Mouse (Mus musculus): Measurements from ENCODE around the gene Prss16.

Gene Prss16

DNA sequence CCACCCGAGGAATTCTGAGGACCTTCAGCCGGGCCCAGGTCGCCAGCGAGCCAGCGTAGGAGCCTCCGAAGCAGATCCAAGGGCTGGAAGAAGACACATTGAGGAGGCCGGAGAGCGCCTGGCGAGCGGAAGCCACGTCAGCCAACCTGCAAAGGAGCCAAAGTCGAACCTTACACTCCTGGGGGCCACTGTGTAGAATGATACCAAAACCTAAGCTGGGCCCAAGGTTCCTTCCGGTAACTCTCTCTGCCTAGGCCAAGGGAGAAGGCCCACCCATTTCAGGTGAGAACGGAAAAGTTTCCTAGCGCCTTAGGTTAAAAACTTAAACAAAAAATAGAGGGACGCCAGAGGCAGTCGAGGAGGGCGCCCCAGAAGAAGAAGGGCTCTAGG is 2.4 kb downstream of the Prss16 start:
- DNase-seq (ENCODE audit: low spot score): no peak

DNA sequence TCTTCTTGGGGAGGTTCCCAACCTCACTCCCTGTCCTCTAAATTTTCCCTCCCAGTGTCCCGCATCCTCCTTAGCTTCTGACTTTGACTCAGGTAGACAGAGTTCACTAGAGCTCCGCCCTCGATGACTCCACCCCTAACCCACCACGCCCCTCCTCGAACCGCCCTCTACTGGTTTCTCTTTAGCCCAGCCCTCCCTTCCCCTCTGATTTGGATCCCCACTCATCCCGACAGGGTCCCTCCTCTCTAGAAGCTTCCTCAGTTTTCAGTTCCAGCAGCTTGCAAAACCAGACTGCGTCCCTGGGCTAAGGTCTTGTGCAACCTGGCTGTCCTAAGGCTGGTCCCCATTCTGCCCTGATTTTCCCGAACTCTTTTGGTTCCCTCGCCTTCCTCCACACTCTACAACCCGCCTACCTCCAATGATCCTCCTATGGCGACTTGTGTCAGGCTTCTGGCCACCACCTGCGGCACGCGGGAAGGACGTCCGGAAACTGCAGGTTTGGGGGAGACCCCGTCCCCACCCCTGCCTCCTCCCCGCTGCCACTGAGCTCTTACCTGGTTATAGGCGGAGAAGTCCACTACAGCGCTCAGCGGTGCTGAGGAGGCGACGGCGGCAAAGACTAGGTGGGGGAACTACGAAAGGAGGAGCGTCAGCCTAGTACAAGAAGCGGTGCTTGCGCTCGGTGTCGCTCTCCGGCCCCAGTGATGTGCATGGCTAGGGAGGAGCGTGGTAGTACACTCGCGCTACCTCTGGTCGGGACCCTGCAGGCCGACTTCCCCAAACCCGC is 3.0 kb downstream of the Prss16 start:
- DNase-seq (ENCODE audit: low spot score): peak; percentile 61

DNA sequence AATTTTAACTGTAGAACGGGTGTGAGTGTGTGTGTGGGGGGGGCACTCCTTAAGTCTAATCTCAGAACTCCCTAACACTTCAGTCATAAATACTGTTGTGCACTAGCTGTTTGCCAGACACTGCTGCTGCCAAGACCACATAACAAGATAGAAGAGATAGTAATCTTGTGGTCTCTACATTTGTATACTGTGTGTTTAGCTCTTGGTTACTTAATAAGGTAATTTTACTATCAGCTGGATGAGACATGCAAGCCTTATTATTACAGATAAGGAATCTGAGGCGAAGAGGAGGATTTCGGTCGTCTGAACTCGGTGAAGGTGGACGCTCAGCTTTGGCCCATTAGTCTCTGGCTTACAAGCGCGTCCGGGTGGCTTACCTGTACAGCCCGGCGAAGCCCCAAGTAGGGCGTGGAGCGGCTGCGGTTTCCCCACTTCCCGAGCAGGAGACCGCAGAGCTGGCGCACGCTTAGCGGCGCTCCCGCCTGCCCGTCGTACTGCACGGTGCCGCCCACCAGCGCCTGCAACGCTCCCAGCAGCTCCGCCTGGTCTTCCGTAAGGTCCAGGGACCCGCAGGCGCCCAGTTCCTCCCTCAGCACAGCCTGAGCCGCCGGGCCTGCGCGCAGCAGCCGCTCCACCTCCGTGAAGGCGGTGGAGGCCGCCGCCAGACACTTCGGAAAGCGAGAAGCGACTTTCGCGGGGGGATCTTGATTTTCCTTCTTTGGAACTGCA is 3.8 kb downstream of the Prss16 start:
- peak; percentile 58 for DNase-seq (ENCODE audit: low spot score)

DNA sequence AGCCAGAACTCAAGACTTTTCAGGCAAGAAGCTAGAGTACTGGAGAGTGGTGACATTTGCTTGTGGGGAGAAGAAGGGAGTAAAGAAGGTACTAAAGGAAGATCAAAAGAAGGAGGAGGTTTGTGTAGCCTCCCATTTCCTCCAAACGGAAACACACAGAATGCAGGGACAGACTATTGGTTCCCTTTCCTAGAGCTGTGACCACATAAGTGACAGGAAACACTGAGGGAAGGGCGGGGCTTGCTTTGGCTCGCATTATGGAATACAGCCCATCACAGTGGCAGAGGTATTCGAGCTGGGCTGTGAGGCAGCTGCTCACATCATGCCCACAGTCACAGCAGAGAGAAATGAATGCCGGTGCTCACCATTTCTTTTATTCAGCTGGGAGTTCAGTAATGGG is 7.7 kb downstream of the Prss16 start:
- no peak for DNase-seq (ENCODE audit: low spot score)

DNA sequence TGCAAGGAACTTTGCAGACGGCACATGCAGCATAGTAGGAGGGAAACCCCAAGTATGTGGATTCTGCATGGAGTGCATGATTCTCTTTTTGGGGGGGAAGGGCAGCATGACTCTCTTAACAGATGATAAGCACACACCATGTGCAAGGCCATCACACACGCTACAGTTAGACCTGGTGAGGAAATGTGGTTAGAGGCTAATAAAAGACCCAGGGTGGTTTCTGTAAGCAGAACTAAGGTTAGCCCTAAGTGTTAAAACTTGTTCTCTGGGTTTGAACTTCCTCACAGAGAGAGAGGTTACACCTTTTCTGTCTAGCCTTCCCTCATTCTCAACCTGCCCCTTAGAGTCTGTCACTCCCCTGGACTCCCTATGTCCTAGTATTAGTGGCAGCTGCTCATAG is 8.2 kb downstream of the Prss16 start:
- DNase-seq (ENCODE audit: low spot score): no peak

DNA sequence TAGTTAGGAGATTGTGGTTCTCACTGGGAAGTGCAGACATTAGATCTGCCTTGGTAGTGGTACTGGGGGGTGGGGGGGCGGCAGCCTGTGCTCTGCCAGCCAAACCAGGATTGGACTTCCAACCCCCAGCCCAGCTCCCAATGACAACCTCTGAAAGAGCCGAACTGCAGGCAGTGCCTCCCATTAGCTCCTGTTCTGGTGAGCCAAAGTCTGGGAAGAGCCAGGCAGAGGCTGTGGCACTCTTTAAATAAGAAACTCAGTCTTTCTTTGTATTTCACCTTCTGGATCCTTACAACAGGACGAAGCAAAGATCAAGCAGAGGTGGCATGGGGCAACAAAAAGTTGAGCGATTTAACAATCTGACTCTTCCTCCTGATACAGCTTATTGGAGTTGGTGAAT is 10.4 kb downstream of the Prss16 start:
- no peak for DNase-seq (ENCODE audit: low spot score)

DNA sequence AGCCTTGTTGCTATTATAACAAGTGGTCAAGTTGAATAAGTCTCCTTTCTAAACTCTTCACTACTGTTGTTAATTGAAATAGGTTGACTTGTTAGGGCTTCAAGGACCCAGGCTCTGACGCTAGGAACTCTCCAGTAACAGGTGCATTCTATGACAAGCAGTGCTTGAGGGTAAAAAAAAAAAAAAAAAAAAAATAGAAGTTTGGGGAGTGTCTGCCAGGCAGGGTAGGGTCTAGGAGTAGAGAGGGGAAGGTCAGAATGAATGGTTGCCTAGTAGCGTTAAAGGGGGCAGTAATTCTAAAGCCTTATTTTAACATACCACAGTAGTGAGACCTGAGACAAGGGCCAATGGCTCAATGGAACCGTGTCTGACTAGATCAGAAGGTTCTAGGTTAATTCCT is 11.1 kb downstream of the Prss16 start:
- DNase-seq (ENCODE audit: low spot score): no peak

DNA sequence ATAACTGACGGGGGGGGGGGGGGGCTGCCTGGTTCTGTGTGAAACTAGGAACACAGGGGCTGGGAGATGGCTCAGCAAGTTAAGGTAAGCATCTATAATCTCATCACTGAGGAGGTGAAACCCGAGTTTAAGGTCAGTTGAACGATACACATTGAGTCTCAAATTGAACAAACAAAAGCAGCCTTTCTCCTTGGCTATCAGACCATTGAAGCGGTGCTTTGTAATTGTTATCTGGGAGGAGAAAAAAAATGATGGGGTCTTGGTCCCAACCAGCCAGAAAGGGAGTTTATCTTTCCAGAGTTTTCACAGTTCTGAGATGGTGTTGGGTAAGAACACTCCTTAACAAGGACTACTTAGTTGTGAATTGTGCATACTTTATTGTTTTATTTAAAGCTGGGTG is 11.7 kb downstream of the Prss16 start:
- DNase-seq (ENCODE audit: low spot score): no peak

DNA sequence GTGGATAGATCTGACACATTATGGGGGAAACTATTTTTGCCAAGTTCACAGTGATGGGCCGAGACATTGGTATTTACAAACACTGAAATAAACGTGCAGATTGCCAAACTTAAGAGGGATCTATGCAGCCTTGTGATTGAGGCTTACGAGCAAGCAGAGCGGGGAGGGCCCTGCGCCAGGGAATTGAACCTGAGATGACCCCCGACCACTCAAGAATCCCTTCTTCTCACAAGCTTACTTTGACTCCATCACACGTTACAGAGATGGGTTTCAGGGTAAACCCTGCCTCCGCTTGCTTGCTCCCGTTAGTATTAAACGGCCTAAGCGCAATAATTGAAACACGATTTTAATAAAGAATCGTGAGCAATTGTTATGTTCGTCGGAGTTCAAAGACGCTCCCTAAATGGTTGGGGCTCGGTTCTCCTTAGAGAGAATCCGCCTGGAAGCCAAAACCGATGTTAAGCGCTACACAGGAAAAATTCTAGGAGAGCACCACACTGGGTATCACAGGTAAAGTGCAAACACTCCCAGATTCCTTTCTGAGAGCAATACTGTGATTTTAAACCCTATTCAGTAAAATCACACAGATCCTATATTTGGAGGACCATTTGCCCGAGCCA is 12.2 kb downstream of the Prss16 start:
- DNase-seq (ENCODE audit: low spot score): no peak

DNA sequence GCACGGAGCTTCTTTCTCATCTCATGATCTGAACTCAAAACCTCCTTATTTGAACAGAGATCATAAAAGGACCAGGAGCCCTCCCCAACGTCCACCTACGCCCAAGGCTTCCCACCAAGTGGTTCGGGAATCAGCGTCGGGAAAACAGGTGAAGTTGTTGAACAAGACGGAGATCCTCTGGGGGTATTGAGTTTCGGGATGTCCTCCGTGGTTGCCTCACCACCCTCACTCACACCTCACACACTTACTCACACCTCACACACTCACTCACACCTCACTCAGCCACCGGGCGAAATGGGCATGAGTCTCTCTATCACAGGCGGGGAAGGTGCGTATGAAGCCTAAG is 12.7 kb downstream of the Prss16 start:
- no peak for DNase-seq (ENCODE audit: low spot score)

DNA sequence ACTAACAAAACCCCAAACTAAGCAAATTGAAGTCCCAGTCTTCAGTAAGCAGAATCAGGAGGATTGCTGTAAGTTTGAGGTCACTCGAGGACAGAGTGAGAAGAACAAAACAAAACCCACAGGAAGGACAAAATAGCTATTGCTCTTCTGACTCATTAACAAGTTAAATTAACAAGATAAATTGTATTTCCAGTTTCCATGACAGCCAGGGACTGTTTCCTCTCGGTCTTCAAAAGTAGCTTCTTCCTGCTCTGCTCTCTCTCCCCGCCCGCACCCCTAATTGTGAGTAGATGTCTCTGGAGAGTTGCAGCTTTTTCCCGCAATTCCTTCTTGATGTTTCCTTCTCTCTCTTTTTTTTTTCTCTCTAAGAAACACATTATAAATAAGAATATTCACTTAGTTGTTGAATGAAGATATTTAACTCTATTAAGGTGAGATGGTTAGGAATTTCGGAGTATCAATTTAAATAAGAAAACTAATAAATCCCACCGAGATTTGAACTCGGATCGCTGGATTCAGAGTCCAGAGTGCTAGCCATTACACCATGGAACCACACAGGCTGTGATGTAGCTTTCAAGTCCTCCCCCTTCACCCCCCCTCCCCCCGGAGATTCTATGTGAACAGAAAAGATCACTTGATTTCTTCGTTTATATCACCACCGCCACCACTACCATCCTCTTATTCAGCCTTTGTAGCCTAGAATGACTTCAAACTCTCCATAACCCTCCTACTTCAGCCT is 13.3 kb downstream of the Prss16 start:
- no peak for DNase-seq (ENCODE audit: low spot score)

DNA sequence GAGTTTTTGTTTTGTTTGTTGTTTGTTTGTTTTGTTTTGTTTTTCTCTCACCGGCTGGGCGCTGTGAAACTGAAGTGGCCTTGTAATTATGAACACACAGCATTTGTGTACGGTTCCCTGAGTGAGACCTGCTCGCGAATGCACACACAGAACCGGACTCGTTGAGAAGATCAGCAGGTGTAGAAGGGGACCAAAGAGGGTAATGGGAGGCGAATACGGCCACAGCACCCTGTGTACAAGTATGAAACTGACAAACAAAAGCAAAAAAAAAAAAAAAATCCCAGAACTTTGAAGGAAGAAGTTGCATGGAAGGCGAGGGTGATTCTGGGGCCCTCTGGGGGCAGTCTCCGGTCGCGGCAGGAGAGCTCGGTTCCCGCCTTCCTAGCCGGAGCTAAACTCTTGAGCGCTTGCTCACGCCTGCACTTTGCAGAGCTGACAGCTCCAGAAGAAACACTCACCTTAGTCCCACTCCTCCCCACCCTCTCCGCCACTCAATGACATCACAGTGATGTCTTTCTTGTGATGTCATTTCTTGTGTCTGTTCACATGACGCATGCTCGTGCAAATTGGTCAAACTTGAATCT is 14.1 kb downstream of the Prss16 start:
- DNase-seq (ENCODE audit: low spot score): no peak

DNA sequence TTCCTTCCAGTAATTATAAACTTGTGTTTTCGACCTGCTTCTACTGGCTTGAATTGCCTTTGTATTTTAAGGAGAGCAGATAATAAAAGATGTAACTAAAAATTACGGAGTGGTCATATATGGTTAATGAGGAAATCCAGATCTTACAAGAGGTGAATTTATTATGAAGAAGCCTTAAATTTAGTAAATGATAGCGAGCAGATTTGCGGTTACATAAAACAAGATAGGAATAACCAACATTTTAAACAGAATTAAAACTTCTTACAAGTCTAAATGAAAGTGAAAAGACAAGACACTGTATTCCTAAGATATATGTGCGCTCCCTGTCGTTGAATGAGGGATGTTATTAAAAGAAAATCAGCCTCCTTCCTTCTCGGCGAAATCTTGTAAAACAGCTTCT is 14.6 kb downstream of the Prss16 start:
- no peak for DNase-seq (ENCODE audit: low spot score)

DNA sequence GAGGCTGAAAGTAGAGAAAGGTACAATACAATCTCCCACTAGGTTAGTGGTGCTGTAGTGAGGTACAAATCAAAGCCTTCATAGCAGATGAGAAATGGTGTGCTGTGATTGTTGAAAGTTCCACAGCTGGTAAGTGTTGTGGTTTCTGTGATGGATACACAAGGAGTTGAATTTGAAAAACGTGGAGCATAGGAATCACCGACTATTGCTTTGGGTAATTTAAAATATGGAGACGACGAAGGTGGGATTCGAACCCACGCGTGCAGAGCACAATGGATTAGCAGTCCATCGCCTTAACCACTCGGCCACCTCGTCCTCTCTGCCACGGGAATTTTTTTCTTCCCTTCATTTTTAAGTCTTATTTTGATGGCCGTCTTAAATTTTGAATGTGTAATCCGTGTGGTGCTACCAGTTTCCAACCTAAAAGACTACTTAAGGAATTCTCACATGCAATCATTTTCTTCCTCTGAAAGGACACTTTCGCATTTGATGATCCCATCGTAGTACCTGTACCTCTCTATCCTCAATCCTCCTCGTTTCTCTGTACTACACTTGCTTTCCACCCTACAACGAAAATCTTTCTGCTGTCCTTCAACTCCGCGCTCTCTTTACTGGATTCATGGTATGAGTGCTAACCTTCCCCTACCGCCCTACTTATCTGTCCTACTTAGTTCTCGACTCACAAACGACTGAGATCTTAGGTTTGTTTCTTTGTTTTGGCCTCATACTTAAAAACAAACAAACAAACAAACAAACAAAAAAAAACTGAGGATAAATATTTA is 15.4 kb downstream of the Prss16 start:
- no peak for DNase-seq (ENCODE audit: low spot score)

DNA sequence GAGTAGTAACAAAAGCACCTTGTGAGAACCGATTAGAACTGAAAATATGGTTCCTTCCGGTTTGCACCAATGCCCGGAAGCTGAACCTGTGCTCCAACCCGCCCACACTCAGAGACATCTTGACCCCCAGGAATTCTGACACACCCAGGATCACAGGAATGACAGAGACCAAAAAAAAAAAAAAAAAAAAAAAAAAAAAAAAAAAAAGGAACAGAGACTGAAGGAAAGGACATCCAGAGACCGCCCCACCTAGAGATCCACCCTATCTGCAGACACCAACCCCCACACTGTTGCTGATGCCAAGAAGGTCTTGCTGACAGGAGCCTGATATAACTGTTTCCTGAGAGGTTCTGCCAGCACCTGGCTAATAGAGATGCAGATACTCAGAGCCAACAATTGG is 17.0 kb downstream of the Prss16 start:
- no peak for DNase-seq (ENCODE audit: low spot score)

DNA sequence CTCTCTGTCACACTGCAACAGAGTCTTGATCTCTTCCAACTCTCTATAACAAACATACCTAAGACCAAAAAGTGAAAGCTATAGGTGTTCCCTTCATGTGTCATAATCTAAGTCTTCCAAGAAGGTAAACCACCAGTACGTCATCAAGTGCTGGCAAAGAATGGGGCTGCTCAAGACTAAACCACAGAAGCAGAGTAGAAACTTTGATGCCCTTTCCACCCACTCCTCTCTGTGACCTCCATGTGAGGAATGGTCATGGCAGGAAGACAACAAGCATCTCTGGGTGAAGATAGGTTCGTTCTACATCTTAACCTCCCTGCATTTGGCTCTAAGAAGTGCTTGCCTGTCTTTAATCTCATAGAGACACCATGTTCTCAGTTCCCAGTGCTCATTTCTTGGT is 25.1 kb downstream of the Prss16 start:
- DNase-seq (ENCODE audit: low spot score): no peak

DNA sequence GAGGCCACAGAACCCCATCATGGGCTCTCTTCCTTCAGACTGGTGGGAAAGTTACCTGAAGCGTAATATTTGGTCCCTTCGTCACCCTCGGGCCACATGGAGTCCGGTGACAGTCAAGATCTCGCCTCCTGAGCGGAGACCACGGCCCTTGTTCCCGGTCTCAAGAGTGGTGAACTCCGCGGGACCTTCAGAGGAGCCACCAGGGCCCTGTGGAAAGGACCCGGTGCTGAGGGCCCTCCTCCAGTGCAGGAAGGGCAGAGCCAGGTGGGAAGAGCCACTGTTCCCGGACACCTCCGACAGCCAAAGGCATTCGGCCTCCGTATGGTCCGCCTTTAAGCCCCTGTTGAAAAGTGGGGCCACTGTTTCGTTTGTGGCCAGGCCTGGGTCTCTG is 27.7 kb downstream of the Prss16 start:
- no peak for DNase-seq (ENCODE audit: low spot score)

DNA sequence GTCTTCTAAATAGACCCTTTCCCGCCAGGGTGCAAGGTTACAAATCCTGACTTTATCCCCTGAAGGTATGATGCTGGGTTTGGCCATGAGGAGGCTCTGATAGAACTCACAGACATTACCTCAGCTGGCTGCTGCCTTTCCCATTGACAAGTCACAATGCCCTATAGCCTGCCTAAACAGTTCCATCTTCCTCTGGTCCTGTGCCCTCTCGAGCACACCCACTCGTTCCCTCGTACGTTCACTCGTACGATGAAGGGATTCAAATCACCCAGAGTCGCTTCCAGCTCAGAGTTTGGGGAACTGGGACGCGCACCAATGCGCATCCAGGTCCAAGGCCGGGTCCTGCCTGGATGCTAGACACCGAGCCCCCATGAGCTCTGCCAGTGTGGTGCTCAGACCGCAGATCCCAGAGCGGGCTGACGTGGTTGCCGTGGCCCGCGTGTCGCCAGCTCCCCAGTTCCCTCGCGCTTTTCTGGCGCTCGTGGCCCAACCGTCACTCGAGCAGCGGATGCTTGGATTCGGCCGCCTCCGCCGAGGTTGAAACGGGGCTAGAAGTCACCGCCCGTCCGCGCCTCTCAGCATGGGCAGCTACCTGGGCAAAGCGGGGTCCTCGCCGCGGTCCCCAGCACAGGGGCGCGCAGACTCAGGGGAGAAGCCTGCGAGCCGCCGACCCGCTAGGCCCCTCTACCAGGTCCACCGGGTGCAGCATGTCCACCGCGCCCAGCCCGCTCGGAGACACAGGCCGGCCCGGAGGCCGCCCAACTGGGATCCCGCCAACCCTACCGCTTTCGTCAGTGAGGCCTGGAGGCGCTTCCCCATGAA is 28.4 kb downstream of the Prss16 start, which contains the start of gene Pom121l2:
TSS of gene Pom121l2 (plus strand) at position 214 of the 822 bp plus-strand sequence.
- DNase-seq (ENCODE audit: low spot score): peak; percentile 74

DNA sequence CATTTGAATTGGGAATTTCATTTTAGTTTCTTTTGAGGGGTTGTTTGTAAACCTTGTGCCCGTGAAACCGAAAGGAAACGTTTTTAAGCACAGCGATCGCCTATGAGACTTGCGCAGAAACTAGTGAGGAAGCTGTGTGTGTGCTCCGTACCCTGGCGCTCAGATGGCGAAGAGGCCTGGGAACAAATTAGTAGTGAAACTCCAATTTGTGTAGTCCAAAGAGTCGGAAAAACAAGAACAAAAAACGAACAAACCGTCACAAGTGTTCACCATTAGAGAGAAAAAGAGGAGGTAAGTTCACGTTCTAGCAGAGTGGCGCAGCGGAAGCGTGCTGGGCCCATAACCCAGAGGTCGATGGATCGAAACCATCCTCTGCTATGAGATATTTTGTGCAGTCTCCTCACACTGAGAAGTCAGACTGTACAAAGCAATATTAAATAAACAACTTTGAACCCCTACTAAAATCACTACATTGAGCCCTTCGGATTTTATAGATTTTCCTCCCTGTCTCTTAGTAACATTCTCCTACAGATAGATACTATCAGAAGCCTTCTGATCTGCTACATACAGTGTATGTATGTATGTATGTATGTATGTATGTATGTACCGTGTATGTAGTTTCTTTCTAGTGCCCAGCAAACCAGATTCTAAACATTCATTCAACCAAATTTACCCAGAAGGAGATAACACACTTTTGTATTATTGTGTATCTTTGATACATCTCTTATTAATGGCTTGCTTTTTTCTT is 34.6 kb downstream of the Prss16 start:
- peak; percentile 77 for DNase-seq (ENCODE audit: low spot score)

DNA sequence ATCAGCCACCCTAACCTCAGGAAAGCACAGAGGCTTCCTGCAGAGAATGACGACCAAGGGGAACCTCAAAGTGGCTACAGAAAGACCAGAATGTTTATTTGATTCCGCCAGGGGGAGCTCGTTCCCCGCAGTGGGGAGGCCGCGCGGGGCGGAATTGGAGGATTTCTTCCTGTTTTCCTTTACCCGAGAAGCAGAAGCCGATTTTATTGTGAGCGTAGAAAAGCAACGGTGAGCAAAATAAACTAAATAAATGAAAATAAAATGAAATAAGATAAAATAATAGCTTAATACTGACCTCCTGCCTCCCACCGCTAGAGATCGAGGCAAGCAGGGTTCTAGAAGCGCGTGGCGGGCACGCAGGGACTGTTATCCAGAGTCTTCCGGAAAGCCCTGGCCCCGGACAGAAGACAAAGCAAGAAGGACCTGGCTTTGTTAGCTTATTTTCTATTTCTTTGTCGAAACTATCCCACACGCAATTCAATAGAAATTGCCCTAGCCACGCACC is 35.3 kb downstream of the Prss16 start:
- peak; percentile 95 for DNase-seq (ENCODE audit: low spot score)

Measured in testis, postnatal 10 days (tissue).